Mouse (Mus musculus) ES-E14 (cell line): ENCODE measurements around the gene Eif5a2. TPM values are rescaled to one million over a fixed set of nuclear protein-coding genes. Genes with fewer than 3 reads are reported as not detected.

ENCODE experiments used
- DNase-seq: peaks from one replicate; pipeline ENCODE4 v3.0.0-alpha.2; 2013; ENCODE audit warnings: low read depth, low spot score
- H3K27ac ChIP-seq: 2 replicates; pipeline ENCODE4 v1.5.1; 2012; ENCODE audit warnings: low read depth, mild to moderate bottlenecking, low read length, moderate library complexity, mixed read lengths; ENCODE audit not compliant: poor library complexity, insufficient read depth, severe bottlenecking
- H3K36me3 ChIP-seq: 2 replicates; pipeline ENCODE4 v1.6.1; 2012; ENCODE audit warnings: mild to moderate bottlenecking, low read length, moderate library complexity, mixed read lengths; ENCODE audit not compliant: control insufficient read depth, poor library complexity, insufficient read depth, severe bottlenecking
- H3K4me1 ChIP-seq, 2 experiments: fragments of 150-350 bp in 1 of 2; sonication (generic) in 1 of 2; 2 replicates each; pipeline ENCODE4 v1.6.1; 2012; ENCODE audit warnings: low read length in 2 of 2, mild to moderate bottlenecking in 1 of 2, mixed read lengths in 1 of 2; ENCODE audit not compliant: control insufficient read depth in 2 of 2, insufficient read depth in 2 of 2, poor library complexity in 1 of 2
- H3K4me3 ChIP-seq, 2 experiments: fragments of 150-350 bp in 1 of 2; sonication (generic) in 1 of 2; 2 replicates each; pipeline ENCODE4 v1.5.1; 2012; ENCODE audit warnings: low read length in 2 of 2, low read depth in 1 of 2, mild to moderate bottlenecking in 1 of 2, mixed read lengths in 1 of 2; ENCODE audit not compliant: insufficient read depth in 1 of 2, poor library complexity in 1 of 2, severe bottlenecking in 1 of 2
- H3K9ac ChIP-seq: 2 replicates; pipeline ENCODE4 v1.6.1; 2012; ENCODE audit warnings: low read depth, mild to moderate bottlenecking, low read length, mixed read lengths; ENCODE audit not compliant: poor library complexity, insufficient read depth, severe bottlenecking
- H3K9me3 ChIP-seq: fragments of 150-350 bp; sonication (generic); 2 replicates; pipeline ENCODE4 v1.6.1; 2012; ENCODE audit warnings: low read depth, mild to moderate bottlenecking, low read length; ENCODE audit not compliant: control insufficient read depth, insufficient read depth
- CHD2 ChIP-seq: IDR thresholded peaks from 2 replicates; pipeline ENCODE4 v1.6.1; 2014; ENCODE audit warnings: mild to moderate bottlenecking, low read depth, low read length, inconsistent platforms
- HCFC1 ChIP-seq: IDR thresholded peaks from 2 replicates; pipeline ENCODE4 v1.6.1; 2012; ENCODE audit warnings: low read length, inconsistent platforms, borderline replicate concordance; ENCODE audit not compliant: insufficient read depth
- MAFK ChIP-seq: IDR thresholded peaks from 2 replicates; pipeline ENCODE4 v1.6.1; 2014; ENCODE audit warnings: mild to moderate bottlenecking, low read depth, low read length, inconsistent platforms; ENCODE audit not compliant: insufficient read depth
- ZC3H11A ChIP-seq: IDR thresholded peaks from 2 replicates; pipeline ENCODE4 v1.6.1; 2012; ENCODE audit warnings: low read depth, mild to moderate bottlenecking, inconsistent platforms, low read length, borderline replicate concordance
- ZNF384 ChIP-seq: IDR thresholded peaks from 2 replicates; pipeline ENCODE4 v1.6.1; 2012; ENCODE audit warnings: low read depth, low read length, inconsistent platforms
- in situ Hi-C, 2 experiments: fragments of 600-800 bp; cut with MboI; formaldehyde crosslinking; loops; one replicate each; pipeline ENCODE4 v1.15.1; 2025; ENCODE audit warnings: low sequenced_read_pairs in 2 of 2, inconsistent platforms in 1 of 2; ENCODE audit not compliant: unreplicated experiment in 2 of 2
- total RNA-seq: library from RNA; depleted of rRNA; stranded (reverse); fragments of 300-350 nt; gene quantifications from 2 replicates; pipeline ENCODE4 v1.2.3, GENCODE M21; 2012

Eif5a2 gene
- total RNA-seq, 1 experiment = 10.5 TPM

DNA sequence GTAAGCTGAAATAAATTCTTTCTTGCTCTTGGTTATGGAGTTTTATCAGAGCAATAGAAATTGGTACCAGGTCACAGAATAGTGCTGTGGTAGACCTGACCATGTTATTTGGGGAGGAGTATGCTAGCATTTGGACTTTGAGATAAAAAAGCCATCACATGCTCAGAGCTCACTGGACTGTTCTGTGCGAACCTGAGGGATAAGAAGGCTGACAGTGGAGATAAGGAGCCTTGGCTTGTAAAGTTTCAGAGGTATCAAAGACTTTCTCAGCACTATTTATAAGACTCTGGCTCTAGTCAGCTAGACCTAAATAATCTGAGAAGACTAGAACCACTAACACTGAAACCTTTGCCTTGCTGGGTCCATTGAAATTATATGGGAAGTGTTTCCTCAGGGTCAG lies 5.1 kb upstream of the Eif5a2 start:
- Histone ChIP-seq H3K4me1 (no peaks in the 10 kb centered on the region), H3K9me3 (no peaks in the 10 kb centered on the region; the same call in 1 of the 2 replicates), H3K36me3 (no peaks in the 10 kb centered on the region), H3K9ac (no peak overlapping the region), H3K4me3 (no peak overlapping the region), H3K27ac (no peak overlapping the region)
- in situ Hi-C loops = no loop called here
- DNase-seq = no peak
- TF ChIP-seq MAFK = no peak
- no peak for TF ChIP-seq ZC3H11A
- no peak for TF ChIP-seq CHD2
- TF ChIP-seq HCFC1 = no peak
- TF ChIP-seq ZNF384 = no peak

DNA sequence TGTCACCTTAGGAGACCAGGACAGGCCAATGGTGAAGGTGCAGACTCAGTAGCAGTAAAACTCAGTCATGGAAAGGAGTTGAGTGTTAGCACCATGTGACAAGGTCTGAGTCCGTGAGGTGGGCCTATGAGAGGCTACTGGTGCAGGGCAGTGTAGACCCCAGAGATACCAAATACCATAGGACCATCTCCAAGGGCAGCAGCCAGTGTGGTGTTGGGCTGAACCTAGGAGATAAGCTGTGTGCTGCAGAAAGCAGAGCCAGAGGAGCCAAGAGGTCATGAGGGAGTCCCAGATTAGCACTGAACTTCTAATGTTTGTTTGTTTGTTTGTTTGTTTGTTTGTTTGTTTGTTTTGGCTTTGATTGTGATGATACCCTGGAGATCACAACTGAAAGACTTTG lies 4.6 kb upstream of the Eif5a2 start:
- Histone ChIP-seq H3K9ac (no peak overlapping the region), H3K9me3 (no peaks in the 10 kb centered on the region; the same call in 1 of the 2 replicates), H3K27ac (no peak overlapping the region; the same call in 1 of the 2 replicates), H3K36me3 (no peaks in the 10 kb centered on the region), H3K4me3 (no peak overlapping the region), H3K4me1 (no peaks in the 10 kb centered on the region)
- in situ Hi-C loops = no loop called here
- TF ChIP-seq HCFC1 = no peak
- no peak for TF ChIP-seq ZC3H11A
- TF ChIP-seq MAFK = no peak
- TF ChIP-seq CHD2 = no peak
- TF ChIP-seq ZNF384 = no peak
- DNase-seq = no peak

DNA sequence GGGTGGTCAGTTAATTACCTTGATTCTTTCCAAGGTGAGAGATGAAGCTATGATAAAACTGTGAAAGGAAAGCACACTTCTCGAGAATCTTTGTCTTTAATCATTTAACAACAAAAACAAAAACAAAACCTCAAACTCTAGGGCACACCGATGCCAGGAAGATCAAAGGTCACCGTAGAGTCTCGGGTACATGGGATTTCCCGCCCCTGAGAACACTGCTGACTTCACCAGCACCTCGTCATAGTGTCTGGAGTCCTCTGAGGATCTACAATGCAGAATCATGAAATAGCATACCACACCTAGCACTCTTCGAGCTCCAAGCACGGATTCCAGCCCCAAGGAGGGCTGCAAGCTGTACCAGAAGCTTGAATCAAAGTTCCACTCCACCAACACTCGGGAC lies 565 bp upstream of the Eif5a2 start:
- H3K27ac ChIP-seq = no peak overlapping the region
- in situ Hi-C loops = no loop called here
- no peak overlapping the region for H3K4me3 ChIP-seq
- TF ChIP-seq ZC3H11A = no peak
- no peak for TF ChIP-seq CHD2
- no peak for TF ChIP-seq ZNF384
- no peak for TF ChIP-seq MAFK
- no peak for TF ChIP-seq HCFC1
- H3K9ac ChIP-seq = no peak overlapping the region
- H3K9me3 ChIP-seq = no peaks in the 10 kb centered on the region; the same call in 1 of the 2 replicates
- peaks cover 0 to 2% of the 10 kb centered on the region in 2 experiments; a peak in 1 of 4 replicates for H3K4me1 ChIP-seq
- no peak for DNase-seq
- H3K36me3 ChIP-seq = no peaks in the 10 kb centered on the region; the same call in 1 of the 2 replicates

DNA sequence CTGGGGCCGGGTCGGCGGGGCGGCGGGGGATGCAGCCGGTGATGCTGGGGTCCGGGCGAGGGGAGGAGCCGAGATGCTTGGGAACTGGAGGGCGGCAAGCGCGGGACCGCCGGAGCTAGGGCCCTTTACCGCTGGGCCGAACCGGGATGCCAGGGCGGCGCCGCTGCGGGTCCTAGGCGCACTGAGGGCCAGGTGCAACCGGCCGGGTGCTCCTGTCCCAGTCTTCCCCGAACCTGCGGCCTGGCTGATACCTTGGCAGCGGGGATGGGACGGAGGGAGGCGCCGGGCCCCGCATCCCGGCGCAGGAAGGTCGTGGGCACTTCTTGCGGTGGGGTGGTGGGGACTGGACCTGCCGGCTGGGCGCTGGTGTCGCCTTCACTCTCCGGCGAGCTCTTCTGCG lies 346 bp downstream of the Eif5a2 start:
- no peak for DNase-seq
- no peaks in the 10 kb centered on the region; the same call in 1 of the 2 replicates for H3K9me3 ChIP-seq
- H3K9ac ChIP-seq = peak overlapping the region; percentile 95
- no peaks in the 10 kb centered on the region; the same call in 1 of the 2 replicates for H3K36me3 ChIP-seq
- peaks cover 0 to 2% of the 10 kb centered on the region in 2 experiments; a peak in 1 of 4 replicates for H3K4me1 ChIP-seq
- in situ Hi-C loops = no loop called here
- H3K4me3 ChIP-seq = peak overlapping the region; percentile 79 to 100
- TF ChIP-seq CHD2 (no peak), ZNF384 (no peak), ZC3H11A (no peak), HCFC1 (no peak), MAFK (no peak)
- no peak overlapping the region for H3K27ac ChIP-seq

DNA sequence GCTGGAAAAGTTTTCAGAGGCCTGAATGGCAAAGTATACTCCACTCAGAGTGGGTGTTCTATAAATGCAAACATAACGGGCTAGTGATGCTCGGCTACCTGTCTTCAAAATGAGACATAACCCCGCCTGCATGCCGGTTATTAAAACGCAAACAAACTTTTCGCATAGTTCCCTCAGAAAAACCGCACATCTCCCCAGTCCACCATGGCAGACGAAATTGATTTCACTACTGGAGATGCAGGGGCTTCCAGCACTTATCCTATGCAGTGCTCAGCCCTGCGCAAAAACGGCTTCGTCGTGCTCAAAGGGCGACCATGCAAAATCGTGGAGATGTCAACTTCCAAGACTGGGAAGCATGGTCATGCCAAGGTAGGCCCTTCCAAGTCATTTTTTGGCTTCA lies 772 bp downstream of the Eif5a2 start:
- H3K36me3 ChIP-seq = no peaks in the 10 kb centered on the region; the same call in 1 of the 2 replicates
- H3K9me3 ChIP-seq = no peaks in the 10 kb centered on the region; the same call in 1 of the 2 replicates
- in situ Hi-C loops = no loop called here
- no peak for DNase-seq
- H3K4me1 ChIP-seq = peaks cover 0 to 2% of the 10 kb centered on the region in 2 experiments; a peak in 1 of 4 replicates
- TF ChIP-seq ZNF384 (no peak), CHD2 (no peak), MAFK (no peak), HCFC1 (no peak), ZC3H11A (no peak)
- H3K9ac ChIP-seq = peak overlapping the region; percentile 95
- no peak overlapping the region for H3K27ac ChIP-seq
- H3K4me3 ChIP-seq = peak overlapping the region; percentile 79 to 100
